Mouse (Mus musculus) erythroblast, embryonic 14.5 days (primary cell): Measurements from ENCODE around the gene Gm21173.
"Not testable (repeated sequence)": the region's sequence is repeated elsewhere in the genome, so short reads cannot be mapped to it uniquely, and the experiment has no call there.

Experiments
- GATA1 ChIP-seq: IDR thresholded peaks from 2 replicates; pipeline ENCODE4 v1.6.1; 2012; ENCODE audit warnings: low read length, inconsistent platforms, mixed read lengths
- TAL1 ChIP-seq: IDR thresholded peaks from 3 replicates; pipeline ENCODE4 v1.6.1; 2012; ENCODE audit warnings: low read length, inconsistent platforms, mixed read lengths

DNA sequence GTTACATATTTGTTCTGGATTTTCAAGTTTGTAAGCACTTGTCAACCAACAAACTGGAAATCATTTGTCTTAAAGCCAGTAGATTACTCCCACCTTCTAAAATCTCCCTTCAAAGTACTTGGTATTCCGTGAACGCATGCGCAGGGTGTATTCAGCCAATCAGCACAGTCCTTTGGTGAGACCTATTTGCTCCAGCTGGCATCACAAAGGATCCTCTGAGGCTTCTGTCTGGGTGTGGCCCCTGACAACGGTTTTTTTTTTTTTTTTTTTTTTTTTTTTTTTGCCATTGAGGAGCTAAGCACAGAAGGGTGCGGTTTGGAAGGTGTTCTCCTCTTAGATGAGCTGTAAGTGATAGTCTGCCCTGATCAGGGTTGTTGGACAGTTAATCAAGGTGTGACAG, at the start of gene Gm21173:
- TF ChIP-seq GATA1, TAL1: not testable (repeated sequence)
